Mouse (Mus musculus) CD4-positive, CD25-positive, alpha-beta regulatory T cell, adult 9 weeks (primary cell): ENCODE results near the gene Zfp839. TPM values are rescaled to one million over a fixed set of nuclear protein-coding genes. Genes with fewer than 3 reads are reported as not detected.

ENCODE experiments used
- polyA plus RNA-seq: library from polyadenylated mRNA; unstranded; fragments of 100-300 nt; shearing (Covaris generic); gene quantifications from one replicate; pipeline ENCODE4 v1.2.1, GENCODE M21; 2017

The Zfp839 gene
- 1.4 TPM for polyA plus RNA-seq

GRCm38 (mm10) chr12:110850010-110850928 is at the start of gene Zfp839:
Gene Zfp839 (plus strand): TSS chr12:110850253.

GRCm38 (mm10) chr12:110840348-110841198 is 9.5 kb upstream of the Zfp839 start, which contains the start of gene Mok:
Gene Mok (minus strand): TSS chr12:110840939.

GRCm38 (mm10) chr12:110889036-110890020 is 39.3 kb downstream of the Zfp839 start, which contains the start of the genes Cinp and Tecpr2:
Gene Cinp (minus strand): TSS chr12:110889145.
Gene Tecpr2 (plus strand): TSS chr12:110889264.

Other genes with a start within 250 kb of the Zfp839 start
- gene Dync1h1, start 248.8 kb upstream of the Zfp839 start, polyA plus RNA-seq, result 27.3 TPM
- gene 1700001K19Rik, start 167.6 kb upstream of the Zfp839 start, polyA plus RNA-seq, result not detected
- 358 TPM for gene Hsp90aa1, start 147.5 kb upstream of the Zfp839 start, polyA plus RNA-seq
- 55.4 TPM for gene Wdr20, start 112.3 kb upstream of the Zfp839 start, polyA plus RNA-seq
- gene Mok, start 9.3 kb upstream of the Zfp839 start, polyA plus RNA-seq, result 0.26 TPM
- gene Cinp, start 38.9 kb downstream of the Zfp839 start, polyA plus RNA-seq, result 45.8 TPM
- gene Tecpr2, start 39.0 kb downstream of the Zfp839 start, polyA plus RNA-seq, result 3.2 TPM
- 0.76 TPM for gene Ankrd9, start 128.8 kb downstream of the Zfp839 start, polyA plus RNA-seq
- gene Rcor1, start 189.1 kb downstream of the Zfp839 start, polyA plus RNA-seq, result 7.9 TPM